Mouse (Mus musculus) embryonic fibroblast, embryonic 13.5 days (primary cell): Measurements from ENCODE around the gene Slc9b1.

ENCODE experiments used
- CTCF ChIP-seq: IDR thresholded peaks from 2 replicates; pipeline ENCODE4 v1.5.1; 2011; ENCODE audit warnings: mild to moderate bottlenecking, control low read depth, low read length, moderate library complexity, borderline replicate concordance; ENCODE audit not compliant: insufficient read depth
- POLR2A ChIP-seq: IDR thresholded peaks from 2 replicates; pipeline ENCODE4 v1.6.1; 2011; ENCODE audit warnings: low read depth, mild to moderate bottlenecking, control low read depth, low read length, moderate library complexity

DNA sequence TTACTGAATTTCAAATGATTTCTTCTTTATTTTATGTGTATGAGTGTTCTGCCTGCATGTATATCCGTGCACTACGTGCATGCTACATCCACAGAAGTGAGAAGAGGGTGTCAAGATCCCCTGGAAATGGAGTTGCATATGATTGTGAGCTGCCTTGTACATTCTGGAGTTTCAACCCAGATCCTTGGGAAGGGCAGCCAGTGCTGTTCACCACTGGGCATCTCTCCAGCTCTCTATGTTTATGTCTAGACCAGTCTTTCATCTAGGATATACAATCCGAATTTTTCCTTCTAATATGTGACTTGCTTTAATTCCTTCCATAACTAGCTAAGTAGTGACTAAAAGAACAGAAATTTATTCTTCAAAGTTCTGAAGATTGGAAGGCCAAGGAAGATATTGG is 28.0 kb downstream of the Slc9b1 start:
- TF ChIP-seq POLR2A (no peak), CTCF (no peak)
